Mouse (Mus musculus) liver, postnatal 0 days (tissue): Measurements from ENCODE around the gene Gca.

Source experiments
- CTCF ChIP-seq: sonication (generic); IDR thresholded peaks from 2 replicates; pipeline ENCODE4 v1.5.1; 2016; ENCODE audit warnings: antibody characterized with exemption, low read depth
- EP300 ChIP-seq: IDR thresholded peaks from 2 replicates; pipeline ENCODE4 v1.6.1; 2016; ENCODE audit warnings: antibody characterized with exemption, low read depth, mild to moderate bottlenecking

- TF ChIP-seq CTCF (no peak), EP300 (no peak)
Observed at GRCm38 (mm10) chr2:62644891-62645290, 19.2 kb upstream of the Gca start.
